Mouse (Mus musculus) small intestine, adult 2 months (tissue): ENCODE measurements around the gene Rarg.
A peak's percentile ranks its signal among the peaks of the same experiment; 100 is the strongest.

ENCODE experiments used
- CTCF ChIP-seq: fragments of 200-500 bp; IDR thresholded peaks from 2 replicates; pipeline ENCODE4 v1.5.1; 2012; ENCODE audit warnings: low read depth, mild to moderate bottlenecking, control low read depth, inconsistent platforms, low read length, moderate library complexity, mixed read lengths; ENCODE audit not compliant: insufficient replicate concordance, insufficient read length; ENCODE audit errors: extremely low read depth
- POLR2A ChIP-seq: fragments of 200-500 bp; IDR thresholded peaks from 2 replicates; pipeline ENCODE4 v1.6.1; 2012; ENCODE audit warnings: low read depth, mild to moderate bottlenecking, control low read depth, inconsistent platforms, low read length, moderate library complexity

- no peak for TF ChIP-seq POLR2A
- TF ChIP-seq CTCF, result peak; percentile 73
Measured at GRCm38 (mm10) chr15:102224186-102224991, 32.9 kb downstream of the Rarg start.
